10 mouse cellular contexts compared by ENCODE assay signal in the genomic region with DNA sequence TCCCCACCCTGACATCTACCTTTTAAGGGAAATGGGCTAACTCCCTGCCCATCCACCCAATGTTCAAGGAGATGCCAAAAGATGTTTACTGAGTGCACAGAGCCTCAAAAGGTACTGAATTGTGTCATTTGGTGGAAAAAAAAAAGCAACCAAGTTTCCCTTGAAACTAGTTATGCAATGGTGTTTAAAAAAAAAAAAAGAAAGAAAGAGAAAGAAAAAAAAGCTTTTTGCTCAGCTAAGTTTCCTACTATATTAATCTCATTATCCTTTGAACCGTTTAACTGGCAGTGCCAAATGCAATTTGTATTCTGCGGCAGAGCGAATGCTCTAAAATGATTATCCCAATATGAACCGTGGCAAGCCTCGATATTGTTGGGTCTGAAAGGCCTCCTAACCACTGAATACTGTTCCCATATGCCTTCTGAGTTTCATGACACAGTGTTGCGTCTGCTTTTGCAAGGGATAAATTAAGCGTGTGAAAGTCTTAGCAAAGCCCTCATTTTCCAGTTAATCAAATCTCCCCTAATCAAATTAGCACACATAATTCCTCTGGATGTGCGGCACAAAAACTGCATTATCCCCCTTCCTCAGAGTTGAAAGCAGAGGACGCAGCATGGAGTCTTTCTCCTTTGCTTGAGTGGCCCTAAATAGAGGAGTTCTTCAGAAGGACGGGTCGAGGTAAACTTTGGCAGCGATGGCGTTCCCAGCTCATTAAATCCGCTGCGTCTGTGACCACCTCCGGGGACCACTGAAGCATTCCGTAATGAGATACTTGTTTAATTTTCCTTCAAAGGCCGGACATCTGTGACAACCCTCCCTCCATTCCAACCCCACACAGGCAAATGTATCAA.
DNase-seq lines count a peak whose midpoint lies in the region; ATAC-seq and TF ChIP-seq lines count a peak whose summit lies in the region.
"Had no signal": no experiment of that assay in that cellular context is flagged by ENCODE, and none has a peak within 500 bp of the region (broad histone marks: within the 10 kb centered on the region; RNA-seq: fewer than 3 reads in every experiment).

No protein-coding gene starts in this region.

- TF ChIP-seq CTCF in kidney, postnatal 0 days (IDR thresholded peaks at IDR 0.05; ENCODE audit: low read depth), result no peak

- peaks cover 15% of the 10 kb centered on the region for H3K4me1 ChIP-seq in kidney, postnatal 0 days (replicated peaks; ENCODE audit: insufficient read depth, low read length)
- peaks cover 80% of the 10 kb centered on the region for H3K4me1 ChIP-seq in forebrain, embryonic 10.5 days
- H3K4me1 ChIP-seq in hindbrain, embryonic 16.5 days (ENCODE audit: control insufficient read depth, insufficient read depth, low read depth, low read length), result peaks cover 48% of the 10 kb centered on the region
- peaks cover 87% of the 10 kb centered on the region for H3K4me1 ChIP-seq in neural tube, embryonic 13.5 days (replicated peaks)

- H3K4me2 ChIP-seq in kidney, postnatal 0 days (ENCODE audit: low read length), result no peak overlapping the region
- H3K4me2 ChIP-seq in hindbrain, embryonic 16.5 days (ENCODE audit: low read length), result no peak overlapping the region
- H3K4me2 ChIP-seq in neural tube, embryonic 13.5 days, result no peak overlapping the region
- H3K4me2 ChIP-seq: embryonic facial prominence, embryonic 12.5 days had no signal

- ATAC-seq in kidney, postnatal 0 days (replicated peaks; ENCODE audit: low FRiP score, low read depth), result no peak
- peak; percentile 51 for ATAC-seq in hindbrain, embryonic 16.5 days
- ATAC-seq in neural tube, embryonic 13.5 days (ENCODE audit: low read depth), result peak; percentile 63
- ATAC-seq: lung, postnatal 0 days had no signal

- H3K9ac ChIP-seq in kidney, postnatal 0 days (ENCODE audit: low read depth, low read length), result no peak overlapping the region
- no peak overlapping the region for H3K9ac ChIP-seq in hindbrain, embryonic 16.5 days (ENCODE audit: low read depth, low read length)
- no peak overlapping the region for H3K9ac ChIP-seq in neural tube, embryonic 13.5 days
- H3K9ac ChIP-seq: embryonic facial prominence, embryonic 12.5 days had no signal

- no peaks in the 10 kb centered on the region for H3K27me3 ChIP-seq in kidney, postnatal 0 days (ENCODE audit: insufficient read depth, low read length)
- peaks cover 90% of the 10 kb centered on the region for H3K27me3 ChIP-seq in forebrain, embryonic 10.5 days (ENCODE audit: poor library complexity, severe bottlenecking)
- no peaks in the 10 kb centered on the region for H3K27me3 ChIP-seq in hindbrain, embryonic 16.5 days (replicated peaks; ENCODE audit: control insufficient read depth, insufficient read depth, low read length)
- peaks cover 6% of the 10 kb centered on the region; the same call in 1 of the 2 replicates for H3K27me3 ChIP-seq in neural tube, embryonic 13.5 days

- no peak overlapping the region for H3K4me3 ChIP-seq in kidney, postnatal 0 days (replicated peaks; ENCODE audit: low read depth, low read length)
- H3K4me3 ChIP-seq in forebrain, embryonic 10.5 days, result no peak overlapping the region
- no peak overlapping the region for H3K4me3 ChIP-seq in hindbrain, embryonic 16.5 days (ENCODE audit: low read length)
- no peak overlapping the region for H3K4me3 ChIP-seq in neural tube, embryonic 13.5 days
- H3K4me3 ChIP-seq: embryonic facial prominence, embryonic 12.5 days had no signal

- no peaks in the 10 kb centered on the region for H3K9me3 ChIP-seq in kidney, postnatal 0 days (replicated peaks; ENCODE audit: low read length)
- H3K9me3 ChIP-seq in forebrain, embryonic 10.5 days, result no peaks in the 10 kb centered on the region
- no peaks in the 10 kb centered on the region for H3K9me3 ChIP-seq in hindbrain, embryonic 16.5 days (ENCODE audit: control insufficient read depth, low read length)
- H3K9me3 ChIP-seq in neural tube, embryonic 13.5 days, result no peaks in the 10 kb centered on the region
- H3K9me3 ChIP-seq: embryonic facial prominence, embryonic 12.5 days had no signal

- H3K27ac ChIP-seq in kidney, postnatal 0 days, result no peak overlapping the region
- H3K27ac ChIP-seq in forebrain, embryonic 10.5 days, result no peak overlapping the region
- no peak overlapping the region; the same call in 1 of the 2 replicates for H3K27ac ChIP-seq in hindbrain, embryonic 16.5 days (ENCODE audit: low read depth, low read length)
- peak overlapping the region; percentile 62 for H3K27ac ChIP-seq in neural tube, embryonic 13.5 days (replicated peaks)
- H3K27ac ChIP-seq: embryonic facial prominence, embryonic 12.5 days had no signal

- H3K36me3 ChIP-seq in kidney, postnatal 0 days (ENCODE audit: insufficient read depth, low read length), result no peaks in the 10 kb centered on the region
- no peaks in the 10 kb centered on the region for H3K36me3 ChIP-seq in forebrain, embryonic 10.5 days (replicated peaks)
- no peaks in the 10 kb centered on the region for H3K36me3 ChIP-seq in hindbrain, embryonic 16.5 days (ENCODE audit: control insufficient read depth, insufficient read depth, low read length)
- H3K36me3 ChIP-seq in neural tube, embryonic 13.5 days, result no peaks in the 10 kb centered on the region
- H3K36me3 ChIP-seq: embryonic facial prominence, embryonic 12.5 days had no signal

- 54% methylated on average over 18 of the region's 18 CpGs for WGBS in kidney, postnatal 0 days
- WGBS in forebrain, embryonic 10.5 days, result 3% methylated on average over 18 of the region's 18 CpGs
- 17% methylated on average over 18 of the region's 18 CpGs for WGBS in hindbrain, embryonic 16.5 days
- 12% methylated on average over 18 of the region's 18 CpGs for WGBS in neural tube, embryonic 13.5 days

- DNase-seq in kidney, postnatal 0 days (ENCODE audit: low spot score), result peak; percentile 52
- DNase-seq in kidney, adult 11 months, result no peak
- peak; percentile 84 for DNase-seq in forebrain, embryonic 10.5 days (ENCODE audit: extremely low spot score, low spot score)
- no peak for DNase-seq in right cerebral cortex, postnatal 14 days
- no peak for DNase-seq in frontal cortex, postnatal 25 days (ENCODE audit: low spot score in 2 of 2)
- no peak for DNase-seq in adrenal gland, adult 18-20 months (ENCODE audit: low spot score in 2 of 2)

Comparison
In these comparisons a context has a peak if more than half of its experiments do, and no peak if none do; other contexts are left out.
1. DNase-seq: peak in kidney, postnatal 0 days (single experiment) and forebrain, embryonic 10.5 days (single experiment); none in kidney, adult 11 months (single experiment), right cerebral cortex, postnatal 14 days (single experiment), frontal cortex, postnatal 25 days (0 of 2) and adrenal gland, adult 18-20 months (0 of 2).